Mouse (Mus musculus): ENCODE data around the gene Mrps35. TPM values are rescaled to one million over a fixed set of nuclear protein-coding genes. Genes with fewer than 3 reads are reported as not detected.

Mrps35 gene
- polyA plus RNA-seq, 1 experiment = 7.7 TPM

DNA sequence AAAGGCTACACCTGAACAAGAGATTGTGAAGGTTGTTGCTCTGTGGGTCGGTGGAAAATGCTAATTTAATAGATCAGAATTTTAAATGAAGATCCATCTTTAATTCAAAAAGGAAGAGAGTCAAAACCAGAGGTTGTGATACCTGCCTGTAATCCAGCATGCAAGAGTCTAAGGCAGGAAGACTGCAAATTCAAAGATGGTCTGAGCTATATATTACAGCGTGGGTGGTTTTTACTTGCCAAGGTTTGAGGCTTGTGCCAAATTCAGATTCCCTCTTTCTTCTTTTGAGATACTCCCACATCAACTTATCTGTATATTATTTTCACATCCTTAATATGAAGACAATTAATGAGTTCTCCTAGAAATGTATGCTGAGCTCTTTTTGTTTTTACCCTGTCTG lies 14.2 kb upstream of the Mrps35 start:
- Histone ChIP-seq H3K27ac (ENCODE audit: insufficient read depth, low read depth, low read length) (no peak overlapping the region), H3K4me1 (ENCODE audit: control insufficient read depth, insufficient read depth, insufficient read length, low read length) (no peaks in the 10 kb centered on the region), H3K4me3 (ENCODE audit: low read depth, low read length) (no peak overlapping the region), H3K36me3 (ENCODE audit: control insufficient read depth, insufficient read depth, low read length) (peaks cover 21% of the 10 kb centered on the region), H3K27me3 (ENCODE audit: control insufficient read depth, insufficient read depth, low read length) (no peaks in the 10 kb centered on the region)
- no peak for TF ChIP-seq POLR2A (IDR thresholded peaks at IDR 0.05; ENCODE audit: low read depth, low read length)
- TF ChIP-seq CTCF (IDR thresholded peaks at IDR 0.05; ENCODE audit: extremely low read depth, insufficient read length, insufficient replicate concordance, low read depth, low read length) = no peak
- WGBS = 88% methylated on average over 2 of the region's 2 CpGs

DNA sequence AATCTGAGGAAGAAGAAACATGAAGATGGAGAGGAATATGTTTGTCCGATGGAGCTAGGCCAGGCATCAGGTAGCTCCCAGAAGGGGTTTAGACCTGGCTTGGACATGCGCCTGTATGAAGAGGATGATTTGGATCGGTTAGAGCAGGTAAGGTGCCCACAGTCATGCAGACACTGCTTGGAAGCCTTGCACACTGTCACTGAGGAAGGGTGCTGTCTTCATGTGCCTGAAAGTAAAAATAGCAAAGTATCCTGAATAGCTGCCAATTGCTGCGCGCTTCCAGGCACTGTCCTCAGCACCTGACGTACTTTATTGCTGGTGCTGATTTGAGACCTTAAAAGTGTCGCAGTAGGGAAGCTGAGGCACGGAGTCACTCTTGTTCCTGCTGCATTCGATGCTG lies 13.0 kb upstream of the Mrps35 start:
- no peaks in the 10 kb centered on the region for H3K27me3 ChIP-seq (ENCODE audit: control insufficient read depth, insufficient read depth, low read length)
- no peaks in the 10 kb centered on the region for H3K4me1 ChIP-seq (ENCODE audit: control insufficient read depth, insufficient read depth, insufficient read length, low read length)
- WGBS = 92% methylated on average over 9 of the region's 9 CpGs
- no peak for TF ChIP-seq POLR2A (IDR thresholded peaks at IDR 0.05; ENCODE audit: low read depth, low read length)
- no peak for TF ChIP-seq CTCF (IDR thresholded peaks at IDR 0.05; ENCODE audit: extremely low read depth, insufficient read length, insufficient replicate concordance, low read depth, low read length)
- peaks cover 21% of the 10 kb centered on the region for H3K36me3 ChIP-seq (ENCODE audit: control insufficient read depth, insufficient read depth, low read length)
- H3K4me3 ChIP-seq (ENCODE audit: low read depth, low read length) = no peak overlapping the region
- H3K27ac ChIP-seq (ENCODE audit: insufficient read depth, low read depth, low read length) = no peak overlapping the region

DNA sequence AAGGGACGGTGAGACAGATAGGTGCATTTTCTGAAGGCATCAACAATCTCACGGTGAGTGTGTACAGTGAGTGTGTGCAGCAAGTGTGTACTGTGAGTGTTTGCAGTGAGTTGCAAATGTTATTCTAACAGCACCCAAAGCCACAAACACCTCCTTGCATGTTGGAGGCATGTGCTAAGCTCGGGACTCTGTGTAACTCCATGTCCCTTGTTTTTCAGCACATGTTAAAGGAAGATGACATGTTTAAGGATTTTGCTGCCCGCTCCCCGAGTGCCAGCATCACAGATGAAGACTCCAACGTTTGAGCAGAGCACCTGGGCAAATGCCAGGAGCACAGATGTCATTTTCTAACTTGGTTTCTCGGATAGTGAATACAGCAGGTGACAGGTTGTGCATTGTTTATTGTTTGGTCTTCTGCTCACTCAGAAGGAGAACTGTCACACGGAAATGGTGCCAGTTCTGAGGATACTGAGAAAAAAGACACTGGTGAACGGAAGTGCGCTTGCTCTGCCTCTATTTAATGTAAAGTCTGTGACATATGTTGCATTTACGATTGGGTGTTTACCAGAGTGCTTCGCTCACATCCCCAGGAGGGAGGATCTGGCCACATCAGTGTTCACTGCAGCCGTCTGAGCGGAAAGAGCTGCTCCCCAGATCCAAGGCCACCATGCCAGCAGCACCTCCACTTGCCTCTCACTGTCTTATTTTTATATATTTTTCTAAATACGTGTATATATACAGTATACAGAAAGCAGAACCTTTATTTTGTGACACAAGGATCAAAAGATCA lies 12.3 kb upstream of the Mrps35 start:
- H3K4me1 ChIP-seq (ENCODE audit: control insufficient read depth, insufficient read depth, insufficient read length, low read length) = no peaks in the 10 kb centered on the region
- TF ChIP-seq POLR2A (IDR thresholded peaks at IDR 0.05; ENCODE audit: low read depth, low read length) = no peak
- no peak for TF ChIP-seq CTCF (IDR thresholded peaks at IDR 0.05; ENCODE audit: extremely low read depth, insufficient read length, insufficient replicate concordance, low read depth, low read length)
- 88% methylated on average over 15 of the region's 15 CpGs for WGBS

DNA sequence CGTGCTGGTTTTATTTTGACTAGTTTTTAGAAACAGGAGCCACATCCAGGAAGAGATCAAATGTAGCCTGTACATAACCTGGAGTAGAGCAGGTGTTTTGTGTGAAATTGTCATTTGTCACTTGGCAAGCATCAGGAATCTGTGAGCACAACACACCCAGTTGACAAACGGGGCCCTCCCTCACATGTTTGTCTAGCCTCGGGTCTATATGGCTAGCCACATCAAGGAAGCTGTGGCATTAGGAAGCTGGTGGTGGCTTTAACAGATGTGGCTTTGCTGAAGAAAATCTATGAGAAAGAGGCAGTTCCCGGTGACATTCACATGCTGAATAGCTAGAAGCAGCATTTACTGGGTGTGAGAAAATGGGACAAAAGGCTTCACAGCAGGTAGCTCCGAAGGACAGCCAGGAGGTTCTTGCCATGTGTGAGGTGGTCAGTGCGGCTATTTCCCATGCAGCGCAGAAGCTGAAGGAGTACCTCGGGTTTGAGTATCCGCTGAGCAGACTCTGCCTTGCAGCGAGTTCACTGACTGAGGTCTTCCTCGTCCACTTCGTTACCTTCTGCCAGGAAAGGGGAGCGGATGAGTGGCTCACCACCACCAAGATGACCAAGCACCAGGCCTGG lies 10.2 kb upstream of the Mrps35 start, which contains the start of gene Rep15:
Gene Rep15, plus strand, starts transcription at position 282 of the 623 bp plus-strand sequence.
- peak within 1 kb of the TSS; percentile 5; the same call in 1 of the 2 replicates for H3K27ac ChIP-seq (ENCODE audit: insufficient read depth, low read depth, low read length)

More for the DNA sequence above, 12.3 kb upstream of the Mrps35 start:
- no peaks in the 10 kb centered on the region for H3K27me3 ChIP-seq (ENCODE audit: control insufficient read depth, insufficient read depth, low read length)
- peaks cover 20% of the 10 kb centered on the region for H3K36me3 ChIP-seq (ENCODE audit: control insufficient read depth, insufficient read depth, low read length)
- H3K27ac ChIP-seq (ENCODE audit: insufficient read depth, low read depth, low read length) = no peak overlapping the region
- no peak overlapping the region for H3K4me3 ChIP-seq (ENCODE audit: low read depth, low read length)

DNA sequence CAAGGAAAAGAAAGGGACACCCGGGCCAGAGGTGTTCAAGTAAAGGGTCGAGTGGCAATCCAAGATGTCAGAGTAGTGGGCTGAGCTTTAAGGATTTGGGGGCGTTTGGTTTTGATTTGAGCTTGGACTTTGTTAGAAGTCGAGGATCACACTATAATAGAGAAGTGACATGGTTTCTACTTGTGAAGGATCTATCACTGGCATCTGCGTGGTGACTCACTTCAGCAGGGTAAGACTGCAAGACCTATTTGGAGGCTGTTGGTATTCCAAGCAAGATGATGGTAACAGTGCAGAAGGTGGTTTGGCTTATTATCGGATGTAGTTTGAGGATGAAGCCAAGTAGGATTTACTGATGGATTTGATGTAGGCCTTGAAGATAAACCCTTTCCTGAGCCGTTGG lies 1.1 kb downstream of the Mrps35 start:
- 23% methylated on average over 7 of the region's 7 CpGs for WGBS
- Histone ChIP-seq H3K27ac (ENCODE audit: insufficient read depth, low read depth, low read length) (no peak overlapping the region), H3K4me3 (ENCODE audit: low read depth, low read length) (peak overlapping the region; percentile 31; the same call in 1 of the 2 replicates), H3K36me3 (ENCODE audit: control insufficient read depth, insufficient read depth, low read length) (peaks cover 17% of the 10 kb centered on the region), H3K27me3 (ENCODE audit: control insufficient read depth, insufficient read depth, low read length) (no peaks in the 10 kb centered on the region), H3K4me1 (ENCODE audit: control insufficient read depth, insufficient read depth, insufficient read length, low read length) (peaks cover 6% of the 10 kb centered on the region; the same call in 1 of the 2 replicates)
- TF ChIP-seq POLR2A (IDR thresholded peaks at IDR 0.05; ENCODE audit: low read depth, low read length) (no peak), CTCF (IDR thresholded peaks at IDR 0.05; ENCODE audit: extremely low read depth, insufficient read length, insufficient replicate concordance, low read depth, low read length) (no peak)

More for the DNA sequence above, 10.2 kb upstream of the Mrps35 start, which contains the start of gene Rep15:
- H3K4me1 ChIP-seq (ENCODE audit: control insufficient read depth, insufficient read depth, insufficient read length, low read length) = no peaks in the 10 kb centered on the region
- 70% methylated on average over 13 of the region's 13 CpGs for WGBS
- H3K27me3 ChIP-seq (ENCODE audit: control insufficient read depth, insufficient read depth, low read length) = no peaks in the 10 kb centered on the region
- TF ChIP-seq POLR2A (IDR thresholded peaks at IDR 0.05; ENCODE audit: low read depth, low read length) (no peak), CTCF (IDR thresholded peaks at IDR 0.05; ENCODE audit: extremely low read depth, insufficient read length, insufficient replicate concordance, low read depth, low read length) (no peak)
- peaks cover 14% of the 10 kb centered on the region for H3K36me3 ChIP-seq (ENCODE audit: control insufficient read depth, insufficient read depth, low read length)
- H3K4me3 ChIP-seq (ENCODE audit: low read depth, low read length) = peak within 1 kb of the TSS; percentile 37

DNA sequence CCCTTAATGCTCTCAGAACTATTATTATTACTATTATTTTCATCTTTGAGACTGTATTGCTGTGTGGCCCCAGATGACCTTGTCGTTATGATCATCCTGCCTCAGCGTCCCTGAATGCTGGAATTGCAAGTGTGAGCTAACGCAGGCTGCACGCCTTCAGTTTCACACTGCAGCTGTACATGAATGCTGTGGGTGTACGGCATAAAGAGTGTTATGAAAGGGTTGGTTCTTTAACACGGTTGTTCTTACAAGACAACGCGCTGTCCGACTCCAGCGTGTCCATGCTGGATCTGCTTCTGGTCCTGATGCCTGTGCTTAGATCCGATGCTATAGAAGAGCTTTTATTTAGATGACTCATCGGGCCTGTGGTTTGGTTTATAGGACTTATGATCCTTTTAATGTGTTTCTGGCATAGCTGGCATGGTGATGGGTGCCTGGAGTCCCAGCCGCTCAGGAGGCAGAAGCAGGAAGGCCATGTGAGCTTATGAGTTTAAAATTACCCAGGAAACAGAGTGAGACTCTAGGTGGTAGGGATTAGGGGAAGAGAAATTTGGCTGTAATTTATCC lies 6.8 kb downstream of the Mrps35 start:
- Histone ChIP-seq H3K36me3 (ENCODE audit: control insufficient read depth, insufficient read depth, low read length) (peaks cover 46% of the 10 kb centered on the region), H3K27me3 (ENCODE audit: control insufficient read depth, insufficient read depth, low read length) (no peaks in the 10 kb centered on the region), H3K27ac (ENCODE audit: insufficient read depth, low read depth, low read length) (no peak overlapping the region), H3K4me3 (ENCODE audit: low read depth, low read length) (no peak overlapping the region), H3K4me1 (ENCODE audit: control insufficient read depth, insufficient read depth, insufficient read length, low read length) (no peaks in the 10 kb centered on the region)
- WGBS = 94% methylated on average over 13 of the region's 13 CpGs
- TF ChIP-seq CTCF (IDR thresholded peaks at IDR 0.05; ENCODE audit: extremely low read depth, insufficient read length, insufficient replicate concordance, low read depth, low read length) (no peak), POLR2A (IDR thresholded peaks at IDR 0.05; ENCODE audit: low read depth, low read length) (no peak)

DNA sequence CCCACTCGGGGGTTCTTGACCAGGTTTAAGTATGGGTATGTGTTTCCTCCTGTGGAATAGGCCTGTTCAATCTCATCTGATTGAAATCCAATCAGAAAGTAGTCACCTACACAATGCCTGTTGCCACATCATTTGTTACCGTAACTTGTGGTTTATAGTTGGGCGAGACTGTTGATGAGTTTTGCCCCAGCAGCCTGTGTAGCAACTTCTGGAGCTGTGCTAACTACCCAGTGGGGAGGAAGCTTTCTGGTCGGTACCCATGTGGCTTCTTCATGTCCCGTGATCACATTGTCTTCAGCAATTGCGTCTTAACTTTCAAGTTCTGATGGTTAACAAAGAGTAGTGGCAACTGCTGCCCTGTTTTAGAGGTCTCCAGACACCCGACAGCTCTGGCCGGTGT lies 9.1 kb downstream of the Mrps35 start:
- H3K27me3 ChIP-seq (ENCODE audit: control insufficient read depth, insufficient read depth, low read length) = no peaks in the 10 kb centered on the region
- H3K4me3 ChIP-seq (ENCODE audit: low read depth, low read length) = no peak overlapping the region
- TF ChIP-seq POLR2A (IDR thresholded peaks at IDR 0.05; ENCODE audit: low read depth, low read length) (no peak), CTCF (IDR thresholded peaks at IDR 0.05; ENCODE audit: extremely low read depth, insufficient read length, insufficient replicate concordance, low read depth, low read length) (no peak)
- H3K4me1 ChIP-seq (ENCODE audit: control insufficient read depth, insufficient read depth, insufficient read length, low read length) = no peaks in the 10 kb centered on the region
- 92% methylated on average over 8 of the region's 8 CpGs for WGBS
- no peak overlapping the region for H3K27ac ChIP-seq (ENCODE audit: insufficient read depth, low read depth, low read length)
- peaks cover 57% of the 10 kb centered on the region for H3K36me3 ChIP-seq (ENCODE audit: control insufficient read depth, insufficient read depth, low read length)

All from small intestine, adult 2 months (tissue).